Comparison of ENCODE assay signal across 18 mouse cellular contexts in genomic region chr1:151679883-151680613, GRCm38 (mm10).
DNase-seq lines count a peak whose midpoint lies in the region; ATAC-seq and TF ChIP-seq lines count a peak whose summit lies in the region.
"Had no signal": no experiment of that assay in that cellular context is flagged by ENCODE, and none has a peak within 500 bp of the region (broad histone marks: within the 10 kb centered on the region; RNA-seq: fewer than 3 reads in every experiment).

No protein-coding gene starts in this region.

- no peak overlapping the region for H3K27ac ChIP-seq in heart, adult 2 months
- 0 out of 2 replicates have a peak overlapping the region, but pooled peaks have one; percentile 17 for H3K27ac ChIP-seq in midbrain, embryonic 10.5 days (replicated peaks)
- no peak overlapping the region for H3K27ac ChIP-seq in midbrain, postnatal 0 days (ENCODE audit: low read depth, low read length)
- H3K27ac ChIP-seq: heart, embryonic 13.5 days; neural tube, embryonic 12.5 days had no signal

- no peak for TF ChIP-seq CTCF in heart, adult 2 months (IDR thresholded peaks at IDR 0.05)
- no peak for TF ChIP-seq CTCF in midbrain, postnatal 0 days (IDR thresholded peaks at IDR 0.05)
- TF ChIP-seq CTCF in Patski (IDR thresholded peaks at IDR 0.05): no peak

- 93% methylated on average over 4 of the region's 4 CpGs for WGBS in heart, adult 2 months
- WGBS in midbrain, embryonic 10.5 days: 95% methylated on average over 4 of the region's 4 CpGs
- WGBS in midbrain, postnatal 0 days: 85% methylated on average over 4 of the region's 4 CpGs

- TF ChIP-seq EP300 in heart, adult 2 months (IDR thresholded peaks at IDR 0.05; ENCODE audit: insufficient read depth, low read depth, low read length): no peak

- H3K79me2 ChIP-seq in heart, adult 2 months (replicated peaks; ENCODE audit: control insufficient read depth, insufficient read depth, low read length): no peaks in the 10 kb centered on the region

- POLR2A ChIA-PET in Patski (lab: Charles Lee): no interaction called here

- TF ChIP-seq POLR2A in heart, adult 2 months (IDR thresholded peaks at IDR 0.05; ENCODE audit: insufficient read depth, low read depth, low read length): no peak

- no peaks in the 10 kb centered on the region for H3K27me3 ChIP-seq in heart, adult 2 months (ENCODE audit: control insufficient read depth, insufficient read depth, low read length)
- no peaks in the 10 kb centered on the region for H3K27me3 ChIP-seq in midbrain, embryonic 10.5 days (ENCODE audit: low read depth, poor library complexity, severe bottlenecking)
- no peaks in the 10 kb centered on the region for H3K27me3 ChIP-seq in midbrain, postnatal 0 days (ENCODE audit: insufficient read depth, low read length)
- no peaks in the 10 kb centered on the region for H3K27me3 ChIP-seq in Patski
- H3K27me3 ChIP-seq: heart, embryonic 13.5 days; neural tube, embryonic 12.5 days had no signal

- in situ Hi-C loops in Patski (cut with MboI; ENCODE audit: low pct_unique_long_range_greater_than_20kb): loop anchor here (5.0 kb wide), 1 partner anchor 1847 kb away; no protein-coding TSS in a partner anchor

- intact Hi-C loops in heart, adult 2 months (cut with DNase I): no loop called here

- ATAC-seq in midbrain, postnatal 0 days (ENCODE audit: low FRiP score): no peak
- ATAC-seq in Patski: peak; percentile 20
- peak; percentile 10; the same call in 1 of the 2 replicates for ATAC-seq in erythroid progenitor cell, adult 5-6 weeks (replicated peaks; ENCODE audit: low FRiP score, poor library complexity, severe bottlenecking)
- ATAC-seq in megakaryocyte, adult 5-6 weeks (ENCODE audit: poor library complexity, severe bottlenecking): no peak
- ATAC-seq: forebrain, embryonic 16.5 days had no signal

- H3K4me1 ChIP-seq in heart, adult 2 months (ENCODE audit: control insufficient read depth, insufficient read depth, low read length): peaks cover 7% of the 10 kb centered on the region
- H3K4me1 ChIP-seq in midbrain, embryonic 10.5 days: peaks cover 6% of the 10 kb centered on the region
- no peaks in the 10 kb centered on the region for H3K4me1 ChIP-seq in midbrain, postnatal 0 days (ENCODE audit: insufficient read depth, low read length)

- no peak overlapping the region for H3K9ac ChIP-seq in heart, adult 2 months (ENCODE audit: low read depth, low read length)
- H3K9ac ChIP-seq in midbrain, postnatal 0 days (replicated peaks; ENCODE audit: low read length, poor library complexity, severe bottlenecking): no peak overlapping the region
- H3K9ac ChIP-seq: heart, embryonic 13.5 days; neural tube, embryonic 12.5 days had no signal

- H3K36me3 ChIP-seq in heart, adult 2 months (ENCODE audit: control insufficient read depth, insufficient read depth, low read length): no peaks in the 10 kb centered on the region; the same call in none of the 2 replicates
- H3K36me3 ChIP-seq in midbrain, embryonic 10.5 days: no peaks in the 10 kb centered on the region
- H3K36me3 ChIP-seq in midbrain, postnatal 0 days (ENCODE audit: insufficient read depth, low read length): no peaks in the 10 kb centered on the region
- H3K36me3 ChIP-seq: G1E; heart, embryonic 13.5 days; neural tube, embryonic 12.5 days had no signal

- peak; percentile 92 for DNase-seq in heart, adult 11 months
- DNase-seq in heart, adult 2 months: no peak
- no peak for DNase-seq in midbrain, embryonic 10.5 days (ENCODE audit: low spot score)
- no peak for DNase-seq in midbrain, postnatal 0 days (ENCODE audit: low spot score)
- DNase-seq in Patski (ENCODE audit: low read depth, low spot score): no peak
- DNase-seq in left cerebral cortex, adult 18-20 months (ENCODE audit: low spot score in 2 of 2): no peak
- DNase-seq: adrenal gland, adult 8-10 months; heart, postnatal 4 days; kidney, adult 2 months; kidney, postnatal 10 days; lung, adult 18-20 months; thymus, adult 18-20 months had no signal

- H3K9me3 ChIP-seq in midbrain, embryonic 10.5 days (replicated peaks): no peaks in the 10 kb centered on the region
- no peaks in the 10 kb centered on the region for H3K9me3 ChIP-seq in midbrain, postnatal 0 days (ENCODE audit: low read length)
- H3K9me3 ChIP-seq: G1E; heart, embryonic 13.5 days; neural tube, embryonic 12.5 days had no signal

- no peak overlapping the region for H3K4me3 ChIP-seq in heart, adult 2 months
- H3K4me3 ChIP-seq in midbrain, embryonic 10.5 days: no peak overlapping the region
- no peak overlapping the region for H3K4me3 ChIP-seq in midbrain, postnatal 0 days (ENCODE audit: low read depth, low read length)
- H3K4me3 ChIP-seq: heart, embryonic 13.5 days; neural tube, embryonic 12.5 days had no signal

- H3K4me2 ChIP-seq in midbrain, postnatal 0 days (ENCODE audit: low read depth, low read length, poor library complexity, severe bottlenecking): no peak overlapping the region
- H3K4me2 ChIP-seq: heart, embryonic 13.5 days; neural tube, embryonic 12.5 days had no signal

- CTCF ChIA-PET in Patski (lab: Charles Lee): interaction anchor here (1.1 kb wide), 1 partner anchor 16 kb away, joined by 3 read pairs; no protein-coding TSS in a partner anchor

Comparison
In these comparisons a context has a peak if more than half of its experiments do, and no peak if none do; other contexts are left out.
1. ATAC-seq: peak in Patski (single experiment) and erythroid progenitor cell, adult 5-6 weeks (single experiment); none in midbrain, postnatal 0 days (single experiment) and megakaryocyte, adult 5-6 weeks (single experiment).